Mouse (Mus musculus) splenic B cell, adult 2 months (primary cell): ENCODE measurements around the gene Efna5.

Experiments used
- DNase-seq: peaks from one replicate; pipeline ENCODE4 v3.0.0-alpha.2; 2011; ENCODE audit warnings: low read depth, low spot score
- H3K27me3 ChIP-seq: 2 replicates; pipeline ENCODE4 v1.6.1; 2012; ENCODE audit warnings: mild to moderate bottlenecking, low read length, moderate library complexity, mixed read lengths; ENCODE audit not compliant: control insufficient read depth, poor library complexity, insufficient read depth, severe bottlenecking
- H3K36me3 ChIP-seq: 2 replicates; pipeline ENCODE4 v1.6.1; 2012; ENCODE audit warnings: mild to moderate bottlenecking, low read length, moderate library complexity, mixed read lengths; ENCODE audit not compliant: control insufficient read depth, poor library complexity, insufficient read depth, severe bottlenecking

The Efna5 gene

DNA sequence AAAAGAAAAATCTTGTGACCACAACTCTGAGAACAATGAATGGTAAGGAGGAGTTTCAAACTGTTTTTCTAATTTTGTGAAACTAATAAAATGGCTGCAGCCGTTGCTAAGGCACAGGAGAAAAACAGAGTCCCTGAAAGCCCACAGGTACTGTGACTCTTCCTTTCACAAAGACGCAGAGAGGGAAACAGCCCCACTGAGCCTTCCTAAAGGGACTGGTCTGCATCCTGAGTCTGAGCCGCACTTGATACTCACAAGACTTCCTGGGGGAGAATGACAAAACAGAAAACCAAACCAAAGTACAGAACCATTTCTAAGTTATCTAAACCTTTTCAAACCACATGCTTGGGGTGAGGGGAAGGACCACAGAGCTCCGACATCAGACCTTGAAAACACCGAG is 277.5 kb downstream of the Efna5 start:
- no peak for DNase-seq
- H3K27me3 ChIP-seq, result no peaks in the 10 kb centered on the region
- no peaks in the 10 kb centered on the region for H3K36me3 ChIP-seq

DNA sequence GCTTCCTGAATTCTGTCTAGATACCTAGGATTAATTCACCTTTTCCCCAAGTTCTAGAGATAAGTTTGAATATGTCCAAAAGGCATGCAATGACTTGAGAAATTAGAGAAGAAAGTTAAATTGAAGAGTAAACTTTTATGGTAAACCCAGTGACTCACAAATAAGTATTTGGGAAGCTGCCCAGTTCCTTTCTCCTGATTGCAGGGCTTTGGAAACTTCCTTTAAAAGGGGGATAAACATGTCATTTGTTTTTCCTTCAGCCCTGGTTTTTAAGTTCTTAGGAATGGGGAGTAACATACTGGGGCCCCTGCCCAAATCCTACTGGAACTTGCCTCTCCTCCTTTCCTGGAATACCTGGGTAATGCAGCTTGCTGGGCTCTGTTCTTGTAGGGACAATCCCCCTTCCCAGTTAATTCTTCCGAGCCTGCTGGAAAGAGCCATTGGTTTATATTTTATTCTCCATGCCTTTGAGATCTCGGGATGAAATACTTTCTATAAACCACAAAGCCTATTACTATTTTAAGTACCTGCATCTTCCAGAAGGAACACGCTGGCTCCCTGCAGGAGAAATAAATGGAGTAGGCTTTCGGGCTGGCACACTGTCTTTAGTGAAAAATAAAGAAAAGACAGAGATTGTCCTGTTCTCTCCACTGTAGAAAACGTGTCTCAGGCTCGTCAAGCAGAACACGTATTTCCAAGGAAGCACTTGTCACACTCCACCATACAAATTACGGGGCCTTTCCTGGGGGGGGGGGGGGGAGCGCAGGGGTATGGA is 282.2 kb downstream of the Efna5 start:
- Histone ChIP-seq H3K27me3 (no peaks in the 10 kb centered on the region), H3K36me3 (no peaks in the 10 kb centered on the region)
- DNase-seq, result no peak

DNA sequence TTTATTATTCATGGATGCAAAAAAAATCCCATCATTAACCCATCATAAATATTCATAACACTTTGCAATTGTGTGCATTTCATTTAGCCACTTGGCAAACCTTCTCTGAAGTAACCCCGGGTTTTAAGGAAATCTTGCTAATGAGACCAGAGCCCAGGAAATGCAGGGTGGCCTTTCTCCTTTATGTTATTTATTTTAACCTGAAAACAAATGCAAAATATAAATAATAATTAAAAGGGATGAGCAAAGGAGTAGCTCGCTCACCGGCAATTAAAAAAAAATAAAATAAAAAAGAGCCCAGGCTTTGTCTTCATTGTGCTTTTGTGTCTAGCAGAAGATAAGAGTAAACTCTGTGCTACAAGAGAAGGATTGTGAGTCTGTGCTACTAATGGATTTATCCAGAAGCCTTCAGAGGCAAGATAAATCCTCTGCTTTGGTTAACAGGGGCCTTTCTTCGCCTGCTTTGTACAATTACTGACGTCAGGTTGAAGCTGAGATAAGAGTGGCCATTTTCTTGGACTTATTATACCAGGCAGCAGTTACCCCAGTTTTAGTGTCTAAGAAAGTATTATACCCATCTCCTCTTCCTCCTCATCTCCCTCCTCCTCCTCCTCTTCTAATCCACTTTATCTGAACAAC is 288.6 kb downstream of the Efna5 start:
- H3K27me3 ChIP-seq, result no peaks in the 10 kb centered on the region
- no peak for DNase-seq
- no peaks in the 10 kb centered on the region for H3K36me3 ChIP-seq

DNA sequence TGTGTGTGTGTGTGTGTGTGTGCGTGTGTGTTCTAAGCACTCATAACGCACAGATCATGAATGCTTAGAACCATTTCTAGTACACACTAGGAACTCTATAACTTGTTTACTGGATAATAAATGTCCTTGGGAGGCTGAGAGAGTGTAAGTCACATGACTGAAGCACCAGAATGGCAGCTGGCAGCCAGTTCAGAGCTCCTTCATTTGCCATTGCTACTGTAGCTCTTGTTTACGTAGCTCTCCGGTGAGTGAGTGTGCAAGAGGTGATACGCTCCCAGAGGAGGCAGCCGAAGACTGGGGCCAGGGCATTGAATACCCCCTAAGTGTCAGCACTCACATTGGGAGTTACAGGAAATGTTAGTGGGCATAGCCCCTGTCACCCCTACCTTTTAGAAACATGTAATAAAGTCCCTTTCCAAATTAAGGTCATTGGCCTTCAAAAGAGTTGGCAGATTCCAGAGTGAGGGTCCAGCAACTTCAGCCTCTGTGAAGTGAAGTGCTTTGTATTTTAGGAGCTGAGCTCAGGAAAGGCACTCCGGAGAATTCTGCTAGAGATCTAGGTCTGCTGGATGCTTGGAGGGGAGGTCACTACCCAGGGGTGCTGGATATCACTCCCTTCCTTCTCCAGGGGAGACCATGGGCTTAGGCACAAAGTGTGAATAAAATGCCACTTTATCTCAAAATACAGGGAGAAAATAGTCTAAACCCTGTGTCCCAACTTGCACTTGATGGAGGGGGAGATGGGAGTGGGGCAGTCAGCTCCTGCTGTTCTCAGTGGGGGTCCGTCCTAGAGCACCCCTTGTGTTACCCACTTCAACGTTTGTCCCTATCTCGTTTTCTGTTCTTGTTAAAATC is 289.3 kb downstream of the Efna5 start:
- DNase-seq, result no peak

DNA sequence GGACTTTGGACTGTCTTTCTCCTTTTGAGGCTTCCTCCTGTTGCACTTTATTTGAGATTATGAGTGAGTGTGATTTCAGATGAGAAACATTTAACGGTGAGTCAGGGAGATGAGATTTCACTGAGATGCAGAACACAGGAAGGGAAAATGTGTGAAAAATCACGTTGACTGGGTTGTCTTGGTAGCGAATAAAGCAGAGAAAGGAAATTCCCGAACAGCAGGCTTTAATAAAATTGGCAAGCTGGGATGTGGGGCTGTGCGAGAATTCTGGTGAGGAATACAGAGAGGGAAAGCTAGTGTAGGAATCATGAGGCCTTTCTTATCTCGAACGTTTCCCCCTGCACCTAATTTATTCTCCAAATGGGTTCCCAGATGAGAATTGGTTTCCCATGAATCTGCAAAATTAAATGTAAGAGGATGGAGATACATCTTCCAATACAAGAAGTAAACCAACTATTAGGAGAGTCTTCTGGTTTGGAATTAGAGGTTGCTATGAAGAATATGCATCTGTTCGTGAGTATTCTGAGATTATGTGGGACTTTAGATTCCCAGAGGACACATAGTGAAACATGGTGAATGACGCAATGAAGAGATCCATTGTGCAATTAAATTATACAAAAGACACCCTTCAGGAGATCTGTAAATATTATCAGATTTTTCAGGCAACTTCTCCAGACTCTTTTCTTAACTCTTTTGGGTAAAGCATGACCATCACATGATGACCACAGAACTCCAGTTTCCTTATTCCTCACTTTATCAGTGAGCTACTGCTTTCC is 290.2 kb downstream of the Efna5 start:
- DNase-seq, result no peak
- no peaks in the 10 kb centered on the region for H3K27me3 ChIP-seq
- H3K36me3 ChIP-seq, result no peaks in the 10 kb centered on the region

More for the DNA sequence above, 289.3 kb downstream of the Efna5 start:
- H3K36me3 ChIP-seq, result no peaks in the 10 kb centered on the region
- H3K27me3 ChIP-seq, result no peaks in the 10 kb centered on the region

DNA sequence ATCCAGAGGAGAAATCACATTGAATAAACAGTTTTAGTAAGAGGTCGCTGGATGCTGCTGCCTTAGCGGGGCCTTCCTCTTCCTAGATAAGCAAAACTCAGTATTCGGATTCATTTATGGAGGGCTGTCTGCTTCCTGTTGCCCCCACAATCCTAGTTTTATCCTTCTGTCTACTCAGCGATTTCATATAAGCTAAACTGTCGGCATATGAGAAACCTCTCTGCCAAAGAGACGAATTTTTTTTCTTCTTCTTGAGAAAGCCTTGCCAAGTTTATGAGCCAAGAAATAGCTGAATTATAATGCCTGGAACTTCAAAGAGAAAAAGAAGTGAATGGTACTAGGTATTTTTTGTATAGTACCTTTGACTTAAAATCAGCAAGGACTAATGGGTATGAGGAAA is 301.0 kb downstream of the Efna5 start:
- Histone ChIP-seq H3K27me3 (no peaks in the 10 kb centered on the region), H3K36me3 (no peaks in the 10 kb centered on the region)
- no peak for DNase-seq

DNA sequence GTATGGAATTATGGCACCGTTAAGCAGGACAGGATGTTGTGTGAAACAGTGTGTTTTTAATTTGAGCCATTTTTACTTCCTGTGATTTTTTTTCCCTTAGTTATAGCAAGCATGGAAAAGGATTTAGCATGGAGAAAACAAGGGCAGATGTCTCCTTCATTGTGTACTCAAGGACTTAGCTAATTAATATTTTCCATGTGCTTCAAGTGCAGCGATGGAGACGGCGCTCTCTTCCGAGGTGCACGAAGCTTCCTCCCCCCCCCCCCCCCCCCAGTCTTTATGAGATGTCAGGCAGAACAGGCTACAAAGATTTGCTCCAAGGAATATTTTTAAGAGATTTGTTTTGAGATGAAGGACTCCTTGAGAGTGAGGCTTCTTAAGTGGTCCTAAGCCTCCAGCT is 301.5 kb downstream of the Efna5 start:
- Histone ChIP-seq H3K27me3 (no peaks in the 10 kb centered on the region), H3K36me3 (no peaks in the 10 kb centered on the region)
- DNase-seq, result no peak

DNA sequence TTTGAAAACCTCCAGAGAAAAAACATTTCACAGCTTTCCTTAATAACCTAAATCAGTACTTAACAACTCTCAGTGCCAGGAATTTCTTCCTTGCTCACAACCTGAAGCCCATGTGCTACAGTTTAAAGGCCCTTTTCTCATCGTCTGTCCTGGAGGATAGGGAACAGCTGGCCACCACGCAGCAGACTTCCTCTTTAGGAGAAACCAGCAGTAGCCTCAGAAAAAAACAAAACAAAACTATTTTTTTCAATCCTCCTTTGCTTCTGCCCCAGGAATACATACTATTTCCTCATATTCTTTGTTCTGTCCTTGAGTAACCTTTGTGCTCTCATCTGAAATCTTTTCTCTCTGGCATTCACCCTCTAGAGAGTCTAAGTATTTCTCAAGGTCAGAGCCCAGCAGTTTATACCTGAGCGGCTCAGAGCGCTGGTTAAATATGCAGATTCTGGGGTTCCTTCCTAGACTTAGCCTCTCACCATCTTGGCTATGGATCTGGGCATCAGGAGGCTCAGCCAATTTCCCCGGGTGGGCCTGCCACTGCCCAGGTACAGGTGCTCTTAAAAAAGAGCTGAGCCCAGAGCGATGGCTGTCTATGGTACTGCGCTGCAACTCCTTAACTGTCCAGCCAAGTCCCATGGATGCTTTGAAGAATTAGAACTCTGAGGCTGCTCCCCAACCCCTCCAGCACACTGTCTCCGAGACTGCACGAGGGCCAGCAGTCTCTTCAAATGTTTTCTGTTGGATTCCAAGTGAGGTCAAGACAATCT is 306.4 kb downstream of the Efna5 start:
- Histone ChIP-seq H3K27me3 (no peaks in the 10 kb centered on the region), H3K36me3 (no peaks in the 10 kb centered on the region)
- DNase-seq, result no peak

DNA sequence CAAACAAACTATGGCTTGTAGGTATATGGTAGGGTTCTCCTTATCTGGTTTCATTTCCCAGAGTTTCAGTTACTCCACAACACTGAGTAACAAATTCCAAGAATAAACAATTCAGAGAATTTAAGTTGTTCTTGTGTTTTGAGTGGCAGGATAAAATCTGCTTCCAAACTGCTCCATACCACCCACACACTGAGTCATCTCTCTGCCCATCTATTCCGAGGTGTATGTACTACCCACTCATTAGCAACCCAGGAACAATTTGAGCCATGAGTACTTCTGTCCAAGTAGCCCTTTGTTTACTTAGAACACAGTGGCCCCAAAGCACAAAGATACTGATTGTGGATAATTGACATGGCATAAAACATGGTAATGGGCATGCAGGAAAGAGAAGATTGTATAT is 311.0 kb downstream of the Efna5 start:
- H3K27me3 ChIP-seq, result no peaks in the 10 kb centered on the region
- DNase-seq, result no peak
- H3K36me3 ChIP-seq, result no peaks in the 10 kb centered on the region

DNA sequence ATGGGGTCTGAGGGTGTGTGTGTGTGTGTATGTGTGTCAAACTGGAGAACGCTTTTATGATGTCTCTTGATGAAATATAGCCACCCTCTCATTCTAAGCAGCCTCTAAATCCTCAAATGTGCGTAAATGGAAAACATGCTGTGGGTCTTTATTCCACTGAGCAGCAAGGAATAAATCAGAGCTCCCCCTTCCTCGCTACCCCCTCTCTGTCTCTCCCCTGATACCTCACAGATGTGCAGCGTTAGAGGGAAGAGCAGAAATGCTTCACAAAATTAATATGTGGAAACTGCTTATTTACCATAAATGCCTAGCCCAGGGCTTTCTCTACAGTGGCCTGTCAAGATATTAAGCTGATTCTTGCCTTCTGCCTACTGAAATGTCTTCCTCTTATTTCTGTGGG is 313.1 kb downstream of the Efna5 start:
- Histone ChIP-seq H3K36me3 (no peaks in the 10 kb centered on the region), H3K27me3 (no peaks in the 10 kb centered on the region)
- DNase-seq, result no peak

DNA sequence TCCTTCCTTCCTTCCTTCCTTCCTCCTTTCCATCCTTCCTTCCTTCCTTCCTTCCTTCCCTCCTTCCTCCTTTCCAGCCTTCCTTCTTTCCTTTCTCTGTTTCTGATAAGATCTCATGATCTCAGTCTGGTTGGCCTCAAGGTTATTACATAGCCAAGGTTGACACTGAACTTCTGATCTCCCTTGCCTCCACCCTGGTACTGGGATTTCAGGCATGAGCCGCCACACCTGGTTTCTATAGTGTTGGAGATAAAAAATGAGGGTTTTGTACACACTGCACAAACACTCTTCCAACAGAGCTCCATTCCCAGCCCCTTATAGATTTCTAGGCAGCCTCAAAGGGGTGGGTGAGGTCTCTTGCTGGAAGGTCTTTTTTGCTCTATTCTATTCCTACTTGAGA is 315.5 kb downstream of the Efna5 start:
- no peak for DNase-seq
- H3K36me3 ChIP-seq, result no peaks in the 10 kb centered on the region

DNA sequence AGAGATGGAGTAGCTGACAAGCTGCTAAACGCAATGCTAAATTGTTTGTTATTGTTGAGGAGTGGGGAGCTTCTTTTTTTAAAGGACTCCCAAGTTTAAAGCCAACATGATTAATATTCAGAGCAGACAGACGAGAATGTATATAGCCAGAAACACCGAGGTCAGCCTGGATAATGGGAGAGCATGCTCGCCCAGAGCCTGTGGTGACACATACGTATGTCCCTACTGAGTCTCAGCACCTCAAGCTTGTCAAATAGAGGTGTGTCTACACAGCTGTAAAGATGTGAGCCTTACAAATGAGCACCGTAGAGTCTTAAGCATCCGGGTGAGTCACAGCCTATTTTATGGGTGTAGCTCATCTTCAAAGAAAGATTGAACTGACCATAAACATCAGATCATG is 318.7 kb downstream of the Efna5 start:
- Histone ChIP-seq H3K27me3 (no peaks in the 10 kb centered on the region), H3K36me3 (no peaks in the 10 kb centered on the region)
- no peak for DNase-seq

More for the DNA sequence above, 315.5 kb downstream of the Efna5 start:
- H3K27me3 ChIP-seq, result no peaks in the 10 kb centered on the region

DNA sequence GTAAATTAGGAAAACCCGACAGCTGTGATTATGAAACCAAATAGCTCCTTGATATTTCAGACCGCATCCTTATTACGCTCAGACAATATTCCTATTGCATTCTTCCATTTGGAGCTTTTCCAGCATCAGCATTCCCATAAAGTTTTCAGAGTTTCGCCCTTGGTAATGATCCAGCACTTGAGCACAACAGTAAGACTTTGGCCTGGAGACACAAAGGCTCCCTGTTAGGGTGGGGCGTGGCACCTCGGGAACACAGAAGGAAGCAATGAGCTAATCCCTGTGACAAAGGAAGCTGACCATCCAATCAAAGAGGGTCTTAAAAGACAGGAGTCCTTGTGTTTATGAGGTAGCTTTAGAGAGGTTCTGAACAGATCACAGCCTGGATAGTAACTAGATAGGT is 323.9 kb downstream of the Efna5 start:
- DNase-seq, result no peak
- Histone ChIP-seq H3K36me3 (no peaks in the 10 kb centered on the region), H3K27me3 (no peaks in the 10 kb centered on the region)
